Comparison of ENCODE assay signal across 8 mouse cellular contexts in the genomic region with DNA sequence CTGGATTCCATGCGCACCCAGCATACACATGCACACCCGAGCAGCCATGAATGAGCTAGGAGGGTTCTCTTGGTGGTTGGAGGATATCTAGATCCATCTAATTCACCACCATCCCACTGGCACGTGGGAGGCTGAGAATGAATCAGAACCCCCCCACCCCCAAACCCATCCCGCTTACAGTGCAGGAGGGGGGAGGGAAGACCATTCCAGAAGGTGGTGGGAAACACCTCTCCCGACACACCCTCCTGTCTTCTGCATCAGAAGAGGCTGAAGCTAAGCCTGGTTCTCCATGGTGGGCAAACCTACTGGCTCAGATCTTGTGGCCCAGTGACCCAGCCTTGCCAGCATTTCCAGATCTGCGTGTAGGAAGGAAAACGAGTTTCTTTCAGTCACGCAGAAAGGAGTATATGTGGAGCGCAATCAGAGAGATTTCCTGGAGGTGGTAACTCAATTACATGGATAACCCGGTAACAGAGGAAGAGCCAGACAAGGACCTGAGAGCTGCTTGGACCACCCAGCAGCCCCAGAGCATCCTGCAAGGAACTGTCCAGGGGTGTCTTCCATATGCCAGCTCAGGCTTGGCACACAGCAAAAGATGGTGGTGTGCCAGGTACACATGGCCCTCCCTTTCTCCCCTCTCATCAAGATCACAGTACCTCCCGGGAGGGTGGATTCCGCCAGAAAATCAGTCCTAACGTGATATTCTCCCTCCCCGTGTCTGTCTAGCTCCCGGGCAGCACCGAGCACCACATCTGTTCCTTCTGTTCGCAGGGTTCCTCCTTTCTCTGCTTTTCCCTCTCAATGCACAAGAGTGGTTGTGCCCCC. TPM values are rescaled to one million over a fixed set of nuclear protein-coding genes. Genes with fewer than 3 reads are reported as not detected.
A peak's percentile ranks its signal among the peaks of the same experiment; 100 is the strongest.
DNase-seq lines count a peak whose midpoint lies in the region; ATAC-seq and TF ChIP-seq lines count a peak whose summit lies in the region.

No protein-coding gene starts in this region.

- H3K9ac ChIP-seq in stomach, postnatal 0 days (ENCODE audit: low read length), result no peak overlapping the region

- peak overlapping the region; percentile 33; the same call in 1 of the 2 replicates for H3K4me3 ChIP-seq in spleen, adult 2 months (ENCODE audit: extremely low read depth, insufficient read depth, insufficient read length)
- H3K4me3 ChIP-seq in stomach, postnatal 0 days (ENCODE audit: low read depth, low read length), result 0 out of 2 replicates have a peak overlapping the region, but pooled peaks have one; percentile 18

- H3K4me2 ChIP-seq in stomach, postnatal 0 days (replicated peaks; ENCODE audit: low read depth), result peak overlapping the region; percentile 98

- peak; percentile 95 for DNase-seq in heart, adult 11 months
- DNase-seq in heart, postnatal 10 days, result no peak
- DNase-seq in spleen, adult 2 months (ENCODE audit: low read depth in 1 of 2, low spot score in 2 of 2), result no peak
- DNase-seq in spleen, adult 18-20 months, result no peak
- peak; percentile 80 for DNase-seq in left cerebral cortex, postnatal 4 days
- no peak for DNase-seq in stomach, postnatal 0 days (ENCODE audit: low spot score)
- no peak for DNase-seq in adrenal gland, adult 18-20 months (ENCODE audit: low spot score in 2 of 2)

- H3K9me3 ChIP-seq in stomach, postnatal 0 days (ENCODE audit: control insufficient read depth, low read length), result no peaks in the 10 kb centered on the region

- TF ChIP-seq CTCF in spleen, adult 2 months (IDR thresholded peaks at IDR 0.05; ENCODE audit: extremely low read depth, insufficient read depth, insufficient read length, insufficient replicate concordance), result no peak
- no peak for TF ChIP-seq CTCF in stomach, postnatal 0 days (IDR thresholded peaks at IDR 0.05; ENCODE audit: low read depth)

- no peak for TF ChIP-seq POLR2A in spleen, adult 2 months (IDR thresholded peaks at IDR 0.05; ENCODE audit: low read depth, low read length)

- no peak for TF ChIP-seq EP300 in stomach, postnatal 0 days (optimal IDR thresholded peaks at IDR 0.05)

- H3K27me3 ChIP-seq in spleen, adult 2 months (ENCODE audit: control insufficient read depth, insufficient read depth, low read length), result peaks cover 2% of the 10 kb centered on the region; the same call in 1 of the 2 replicates
- H3K27me3 ChIP-seq in stomach, postnatal 0 days (ENCODE audit: control insufficient read depth, insufficient read depth, low read length), result no peaks in the 10 kb centered on the region

- 87% methylated on average over 17 of the region's 17 CpGs for WGBS in spleen, adult 2 months
- WGBS in stomach, postnatal 0 days, result 79% methylated on average over 17 of the region's 17 CpGs

- H3K27ac ChIP-seq in spleen, adult 2 months (ENCODE audit: insufficient read depth, low read length), result no peak overlapping the region
- 0 out of 2 replicates have a peak overlapping the region, but pooled peaks have one; percentile 13 for H3K27ac ChIP-seq in stomach, postnatal 0 days (replicated peaks)

- peaks cover 18% of the 10 kb centered on the region for H3K4me1 ChIP-seq in spleen, adult 2 months (ENCODE audit: control insufficient read depth, insufficient read depth, insufficient read length)
- no peaks in the 10 kb centered on the region for H3K4me1 ChIP-seq in stomach, postnatal 0 days (replicated peaks; ENCODE audit: control insufficient read depth, insufficient read depth)

- intact Hi-C loops in heart, postnatal 10 days (cut with DNase I), result loop anchor here (5.0 kb wide), 3 partner anchors 39 to 136 kb away; partner anchors contain the start of gene Acsf3
- intact Hi-C loops in left cerebral cortex, postnatal 4 days (cut with DNase I), result loop anchor here (10.0 kb wide), 1 partner anchor 149 kb away; no protein-coding TSS in a partner anchor

- H3K36me3 ChIP-seq in spleen, adult 2 months (ENCODE audit: control insufficient read depth, insufficient read depth, low read length), result peaks cover 8% of the 10 kb centered on the region
- no peaks in the 10 kb centered on the region for H3K36me3 ChIP-seq in stomach, postnatal 0 days (ENCODE audit: control insufficient read depth, insufficient read depth, low read length)

- ATAC-seq in stomach, postnatal 0 days (ENCODE audit: low FRiP score, low TSS enrichment), result no peak
- no peak for ATAC-seq in megakaryocyte-erythroid progenitor cell, adult 5-6 weeks (replicated peaks; ENCODE audit: low FRiP score, low TSS enrichment, poor library complexity, severe bottlenecking)

RNA-seq across cellular contexts. Expression of gene Cbfa2t3, which starts 23.1 kb away (rescaled TPM):
- 10 to 100 TPM; 22.2 to 24.5 TPM for total RNA-seq in heart, postnatal 10 days (2021)
- 38.3 and 40.2 TPM in 2 replicates for polyA plus RNA-seq in spleen, adult 2 months (2012; rRNA removed)
- total RNA-seq in left cerebral cortex, postnatal 4 days (2021), result 10 to 100 TPM; 20.7 to 20.8 TPM
- polyA plus RNA-seq in stomach, postnatal 0 days (2015; fragmentation: Nextera tagmentation; extraction: Ambion mirVana), result 1.8 and 2.4 TPM in 2 replicates
- 78.3 and 79.6 TPM in 2 replicates for total RNA-seq in megakaryocyte-erythroid progenitor cell, adult 5-6 weeks (2014; fragmentation: Nextera tagmentation)
- total RNA-seq in megakaryocyte-erythroid progenitor cell, adult 5-6 weeks (2017), result 7.8 and 15.4 TPM in 2 replicates
- total RNA-seq in adrenal gland, adult 18-20 months (2021), result 10 to 100 TPM; 10.5 to 28.9 TPM

RNA-seq across cellular contexts. Expression of gene Pabpn1l, which starts 53.3 kb away (rescaled TPM):
- not detected for total RNA-seq in heart, postnatal 10 days (2021)
- polyA plus RNA-seq in spleen, adult 2 months (2012; rRNA removed), result 0.13 TPM in 1 of 2 replicates, not detected in the other
- total RNA-seq in left cerebral cortex, postnatal 4 days (2021), result not detected
- polyA plus RNA-seq in stomach, postnatal 0 days (2015; fragmentation: Nextera tagmentation; extraction: Ambion mirVana), result 0.08 TPM in 1 of 2 replicates, not detected in the other
- not detected in 2 replicates for total RNA-seq in megakaryocyte-erythroid progenitor cell, adult 5-6 weeks (2014; fragmentation: Nextera tagmentation)
- total RNA-seq in megakaryocyte-erythroid progenitor cell, adult 5-6 weeks (2017), result not detected in 2 replicates
- not detected for total RNA-seq in adrenal gland, adult 18-20 months (2021)

Comparison
In these comparisons a context has a peak if more than half of its experiments do, and no peak if none do; other contexts are left out.
1. DNase-seq: peak in heart, adult 11 months (single experiment) and left cerebral cortex, postnatal 4 days (single experiment); none in heart, postnatal 10 days (0 of 2), spleen, adult 2 months (0 of 2), spleen, adult 18-20 months (0 of 2), stomach, postnatal 0 days (single experiment) and adrenal gland, adult 18-20 months (0 of 2).